Mouse (Mus musculus) cerebellum, adult 8-10 months (tissue): ENCODE data around the gene Adck1.
"Not testable (repeated sequence)": the region's sequence is repeated elsewhere in the genome, so short reads cannot be mapped to it uniquely, and the experiment has no call there.

Experiments used
- DNase-seq: peaks from one replicate; pipeline ENCODE4 v3.0.0; 2022

Adck1 gene

GRCm38 (mm10) chr12:88360441-88361119 lies at the start of gene Adck1:
Gene Adck1 (plus strand): TSS chr12:88360554.
- DNase-seq: peak; percentile 92

GRCm38 (mm10) chr12:88314556-88314955 lies 45.8 kb upstream of the Adck1 start:
- no peak for DNase-seq

- DNase-seq: not testable (repeated sequence)
These were observed 36.4 kb upstream of the Adck1 start, which contains the start of gene Gm5039 for GRCm38 (mm10) chr12:88323926-88324325. Gene Gm5039 (minus strand): TSS chr12:88324026.

GRCm38 (mm10) chr12:88336662-88337413 lies 23.5 kb upstream of the Adck1 start:
- not testable (repeated sequence) for DNase-seq

- not testable (repeated sequence) for DNase-seq
These were observed 19.1 kb upstream of the Adck1 start for GRCm38 (mm10) chr12:88341286-88341685.

GRCm38 (mm10) chr12:88354182-88354702 lies 6.1 kb upstream of the Adck1 start:
- no peak for DNase-seq

GRCm38 (mm10) chr12:88361120-88361445 lies 729 bp downstream of the Adck1 start:
- DNase-seq: no peak

GRCm38 (mm10) chr12:88367673-88368072 lies 7.3 kb downstream of the Adck1 start:
- no peak for DNase-seq

- DNase-seq: no peak
These were observed 8.3 kb downstream of the Adck1 start for GRCm38 (mm10) chr12:88368618-88369017.

- DNase-seq: not testable (repeated sequence)
These were observed 9.3 kb downstream of the Adck1 start for GRCm38 (mm10) chr12:88369690-88370089.

- DNase-seq: not testable (repeated sequence)
These were observed 10.0 kb downstream of the Adck1 start for GRCm38 (mm10) chr12:88370321-88370720.

- no peak for DNase-seq
These were observed 11.7 kb downstream of the Adck1 start for GRCm38 (mm10) chr12:88372018-88372417.

GRCm38 (mm10) chr12:88376820-88377219 lies 16.5 kb downstream of the Adck1 start:
- DNase-seq: no peak

- DNase-seq: no peak
These were observed 17.9 kb downstream of the Adck1 start for GRCm38 (mm10) chr12:88378256-88378655.

- DNase-seq: no peak
These were observed 28.5 kb downstream of the Adck1 start for GRCm38 (mm10) chr12:88388832-88389231.

GRCm38 (mm10) chr12:88398658-88399057 lies 38.3 kb downstream of the Adck1 start:
- DNase-seq: no peak

- DNase-seq: no peak
These were observed 43.2 kb downstream of the Adck1 start for GRCm38 (mm10) chr12:88403541-88403940.

GRCm38 (mm10) chr12:88405113-88405512 lies 44.8 kb downstream of the Adck1 start:
- DNase-seq: peak; percentile 31

GRCm38 (mm10) chr12:88407996-88408322 lies 47.6 kb downstream of the Adck1 start:
- DNase-seq: no peak

GRCm38 (mm10) chr12:88408323-88409047 lies 48.1 kb downstream of the Adck1 start:
- no peak for DNase-seq

GRCm38 (mm10) chr12:88413239-88413638 lies 52.9 kb downstream of the Adck1 start:
- DNase-seq: no peak

GRCm38 (mm10) chr12:88419912-88420621 lies 59.7 kb downstream of the Adck1 start:
- DNase-seq: peak; percentile 34

GRCm38 (mm10) chr12:88426926-88427325 lies 66.6 kb downstream of the Adck1 start:
- DNase-seq: no peak
